Mouse (Mus musculus): Measurements from ENCODE around the gene Fbxo28.

Fbxo28 gene

DNA sequence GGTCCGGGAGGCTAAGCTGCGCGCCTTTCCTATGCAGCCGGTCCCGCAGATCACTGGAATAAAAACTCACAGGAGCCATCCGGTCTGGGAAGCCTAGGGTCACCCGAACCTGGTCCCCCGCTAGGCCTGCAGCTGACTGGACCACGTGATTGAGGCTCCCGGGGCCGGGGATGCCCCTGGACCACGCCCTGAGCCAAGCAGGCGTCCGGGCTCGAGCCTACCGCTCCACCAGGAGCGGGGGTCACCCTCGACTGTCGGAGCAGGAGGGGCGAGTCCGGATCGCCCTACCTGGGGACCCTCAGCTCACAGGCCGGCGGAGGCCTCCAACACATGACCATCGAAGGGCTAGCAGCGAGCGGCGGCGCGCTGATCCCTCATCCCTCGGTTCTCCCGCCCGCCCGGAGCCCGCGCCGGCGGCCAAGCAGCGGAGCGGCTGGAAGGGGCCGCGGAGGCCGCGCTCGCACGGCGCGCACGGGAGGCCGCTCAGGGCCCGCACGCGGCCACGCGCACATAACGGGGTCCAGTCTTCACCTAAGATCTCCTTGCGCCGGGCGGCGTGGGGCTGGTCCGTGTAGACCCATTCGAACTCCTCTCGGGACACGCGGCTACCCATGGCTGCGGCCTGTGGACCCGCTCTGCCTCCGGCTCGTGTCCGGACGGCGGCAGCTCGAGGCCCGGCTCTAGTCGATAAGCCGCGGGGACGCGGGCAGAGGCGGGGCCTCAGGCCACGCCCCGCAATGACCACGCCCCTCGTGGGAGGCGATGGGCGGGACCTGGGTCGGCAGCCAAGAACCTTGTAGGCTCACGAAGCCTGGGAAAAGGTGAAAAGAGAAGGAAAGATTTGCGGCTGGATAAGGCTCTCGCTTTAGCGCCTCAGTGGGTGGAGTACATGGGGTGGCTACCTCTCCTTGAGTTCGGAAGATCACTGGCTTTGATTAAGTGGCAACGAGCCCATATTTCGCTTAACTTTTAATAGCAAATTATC lies 59.0 kb downstream of the Fbxo28 start, which contains the start of gene Degs1:
Gene Degs1 (minus strand): TSS at position 714 of the 985 bp plus-strand sequence.
- TF ChIP-seq GATA4 (IDR thresholded peaks at IDR 0.05; ENCODE audit: insufficient replicate concordance, low read length) = peak; percentile 94; the same call in 1 of the 2 replicates

DNA sequence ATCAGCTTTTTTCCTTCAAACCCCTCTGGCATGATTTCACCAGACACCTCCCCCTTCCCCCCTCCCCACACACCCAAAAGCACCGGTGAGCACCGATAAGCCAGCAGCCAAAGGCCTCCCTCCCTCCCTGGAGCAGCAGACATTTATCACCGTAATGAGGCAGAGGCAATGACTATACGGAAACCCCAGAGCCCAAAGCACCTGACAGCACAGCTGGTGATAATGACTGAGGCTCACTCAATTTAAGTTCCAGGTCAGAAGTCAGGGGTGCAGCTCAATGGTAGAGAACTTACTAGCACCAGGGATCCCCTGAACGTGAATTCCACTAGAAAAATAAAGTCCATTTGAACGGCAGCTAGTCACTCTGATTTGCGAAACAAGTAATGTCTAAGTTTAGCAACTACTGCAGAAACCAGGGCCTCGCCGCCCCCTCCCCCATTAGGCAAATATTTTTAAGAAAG lies 60.1 kb downstream of the Fbxo28 start:
- TF ChIP-seq GATA4 (IDR thresholded peaks at IDR 0.05; ENCODE audit: insufficient replicate concordance, low read length) = no peak

- TF ChIP-seq GATA4 (IDR thresholded peaks at IDR 0.05; ENCODE audit: insufficient replicate concordance, low read length) = no peak
Observed at GRCm38 (mm10) chr1:182280577-182280976, 60.9 kb downstream of the Fbxo28 start.

DNA sequence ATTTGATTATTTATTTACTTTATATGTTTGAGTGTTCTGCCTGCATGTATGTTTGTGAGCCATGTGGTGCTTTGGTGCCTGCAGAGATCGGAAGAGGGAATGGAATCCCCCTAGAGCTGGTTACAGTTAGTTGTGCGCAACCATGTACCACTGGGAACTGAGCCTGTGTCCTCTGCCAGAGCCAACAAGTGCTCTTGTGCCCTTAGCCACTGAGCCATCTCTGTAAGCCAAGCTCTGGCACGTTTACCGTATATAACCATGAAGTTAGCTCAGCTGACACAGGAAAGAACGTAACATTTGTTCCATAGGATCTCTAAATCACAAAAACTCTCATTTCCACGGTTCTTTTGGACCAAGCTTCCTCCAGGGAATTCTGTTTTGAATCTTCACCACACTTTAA lies 61.4 kb downstream of the Fbxo28 start:
- TF ChIP-seq GATA4 (IDR thresholded peaks at IDR 0.05; ENCODE audit: insufficient replicate concordance, low read length) = no peak

DNA sequence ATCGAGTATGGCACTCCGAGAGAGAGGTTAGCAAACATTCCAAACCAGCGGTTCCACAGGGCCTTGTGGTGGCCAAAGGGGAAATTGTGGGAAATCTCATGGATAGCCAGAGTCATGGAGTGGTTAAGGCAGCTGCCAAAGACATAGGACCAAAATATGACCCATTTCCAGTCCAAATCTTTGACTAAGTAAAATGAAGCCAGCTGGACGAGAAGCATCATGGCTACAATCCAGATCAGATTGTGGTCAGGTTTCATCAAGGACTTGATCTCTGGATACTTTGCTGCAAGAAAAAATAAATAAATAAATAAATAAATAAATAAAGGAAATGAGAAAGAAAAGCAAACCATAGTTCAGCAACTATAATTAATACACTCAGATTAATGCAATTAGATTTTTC lies 62.0 kb downstream of the Fbxo28 start:
- peak; percentile 55; the same call in 1 of the 2 replicates for TF ChIP-seq GATA4 (IDR thresholded peaks at IDR 0.05; ENCODE audit: insufficient replicate concordance, low read length)

DNA sequence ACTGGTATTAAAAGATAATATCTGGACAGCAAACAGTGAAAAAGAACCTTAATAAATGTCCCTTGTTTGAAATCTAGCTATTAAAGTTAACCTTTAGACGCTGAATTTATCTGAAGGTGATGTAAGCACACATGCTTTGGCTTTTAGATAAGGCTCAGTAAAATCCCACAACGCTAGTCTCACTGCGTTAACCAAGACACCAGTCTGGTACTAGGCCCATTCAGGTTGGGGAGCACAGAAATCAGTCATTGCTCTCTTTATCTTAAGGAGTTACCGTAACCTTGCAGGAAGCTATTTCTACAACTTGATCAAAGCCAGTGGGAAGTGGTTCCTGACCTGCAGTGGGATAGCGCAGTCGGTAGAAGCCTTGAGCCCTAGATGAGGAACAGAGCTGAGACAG lies 66.3 kb downstream of the Fbxo28 start:
- no peak for TF ChIP-seq GATA4 (IDR thresholded peaks at IDR 0.05; ENCODE audit: insufficient replicate concordance, low read length)

DNA sequence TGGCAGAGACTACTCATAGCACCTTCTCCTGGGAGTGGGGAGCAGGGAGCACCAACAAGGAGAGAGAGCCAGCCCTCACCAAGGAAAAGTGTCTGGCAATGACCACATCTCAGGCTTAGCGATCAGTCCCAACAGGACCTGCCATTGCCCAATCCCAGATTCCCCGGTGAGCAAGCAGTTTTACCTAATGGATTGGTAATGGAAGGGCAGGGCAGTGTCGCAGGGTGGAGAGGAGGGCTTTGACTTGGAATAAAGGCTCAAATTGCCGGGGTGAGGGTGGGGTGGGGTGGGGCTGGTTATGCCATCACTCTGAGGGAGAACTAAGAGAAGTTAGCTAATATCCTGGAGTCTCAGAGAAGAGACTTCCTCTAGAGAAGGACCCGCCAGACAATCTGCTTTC lies 69.8 kb downstream of the Fbxo28 start:
- TF ChIP-seq GATA4 (IDR thresholded peaks at IDR 0.05; ENCODE audit: insufficient replicate concordance, low read length) = no peak

GRCm38 (mm10) chr1:182271130-182271529 lies 70.3 kb downstream of the Fbxo28 start:
- no peak for TF ChIP-seq GATA4 (IDR thresholded peaks at IDR 0.05; ENCODE audit: insufficient replicate concordance, low read length)

DNA sequence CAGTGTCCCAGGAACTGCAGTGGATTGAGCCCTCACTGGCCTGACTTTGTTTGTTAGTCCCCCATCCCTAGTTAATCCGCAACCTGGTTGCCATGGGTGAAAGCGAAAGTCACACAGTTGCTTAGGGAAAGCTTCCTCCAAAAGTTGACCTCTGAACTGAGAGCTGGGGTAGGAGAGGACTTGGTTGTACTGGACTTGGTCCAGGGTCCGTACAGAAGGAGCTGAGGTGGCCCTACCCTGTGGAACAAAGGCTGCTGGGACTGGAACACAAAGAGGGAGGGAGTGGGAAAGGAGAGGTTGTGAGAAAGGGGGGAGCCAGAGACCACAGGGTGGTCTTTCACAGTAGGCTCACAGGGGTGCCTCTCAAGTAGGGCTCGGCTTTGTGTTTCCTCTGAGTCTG lies 73.1 kb downstream of the Fbxo28 start:
- TF ChIP-seq GATA4 (IDR thresholded peaks at IDR 0.05; ENCODE audit: insufficient replicate concordance, low read length) = no peak

- TF ChIP-seq GATA4 (IDR thresholded peaks at IDR 0.05; ENCODE audit: insufficient replicate concordance, low read length) = no peak
Observed at GRCm38 (mm10) chr1:182266028-182266525, 75.4 kb downstream of the Fbxo28 start.
